Mouse (Mus musculus) liver, adult 2 months (tissue): ENCODE results near the gene Adamtsl2. TPM values are rescaled to one million over a fixed set of nuclear protein-coding genes. Genes with fewer than 3 reads are reported as not detected.

ENCODE experiments used
- DNase-seq: peaks from one replicate; pipeline ENCODE4 v3.0.0-alpha.2; 2011; ENCODE audit warnings: low read depth, low spot score; ENCODE audit errors: extremely low read depth
- H3K27ac ChIP-seq: fragments of 200-500 bp; replicated peaks from 2 replicates; pipeline ENCODE4 v1.5.1; 2012; ENCODE audit warnings: low read depth, mild to moderate bottlenecking, control low read depth, inconsistent platforms, low read length; ENCODE audit not compliant: insufficient read depth
- H3K27me3 ChIP-seq: fragments of 200-500 bp; 2 replicates; pipeline ENCODE4 v1.6.1; 2012; ENCODE audit warnings: mild to moderate bottlenecking, moderate library complexity, low read length, inconsistent platforms; ENCODE audit not compliant: control insufficient read depth, insufficient read depth
- H3K36me3 ChIP-seq: fragments of 200-500 bp; 2 replicates; pipeline ENCODE4 v1.6.1; 2012; ENCODE audit warnings: low read length, inconsistent platforms; ENCODE audit not compliant: control insufficient read depth, insufficient read depth
- H3K4me1 ChIP-seq: fragments of 200-500 bp; 2 replicates; pipeline ENCODE4 v1.6.1; 2011; ENCODE audit warnings: low read length; ENCODE audit not compliant: control insufficient read depth, insufficient read depth
- H3K4me3 ChIP-seq: fragments of 200-500 bp; 2 replicates; pipeline ENCODE4 v1.5.1; 2011; ENCODE audit warnings: low read depth, mild to moderate bottlenecking, control low read depth, low read length, moderate library complexity; ENCODE audit not compliant: insufficient read depth
- H3K79me2 ChIP-seq: fragments of 200-500 bp; 2 replicates; pipeline ENCODE4 v1.6.1; 2012; ENCODE audit warnings: inconsistent platforms, mild to moderate bottlenecking, low read length, moderate library complexity; ENCODE audit not compliant: control insufficient read depth, insufficient read depth
- H3K9ac ChIP-seq: fragments of 200-500 bp; 2 replicates; pipeline ENCODE4 v1.6.1; 2012; ENCODE audit warnings: low read depth, mild to moderate bottlenecking, control low read depth, inconsistent platforms, low read length
- CTCF ChIP-seq: fragments of 200-500 bp; IDR thresholded peaks from 2 replicates; pipeline ENCODE4 v1.5.1; 2011; ENCODE audit warnings: low read depth, low read length, control low read depth
- POLR2A ChIP-seq: fragments of 200-500 bp; IDR thresholded peaks from 2 replicates; pipeline ENCODE4 v1.6.1; 2011; ENCODE audit warnings: low read length, control low read depth; ENCODE audit not compliant: insufficient read depth; ENCODE audit errors: extremely low read depth
- WGBS: fragments of 180-500 bp; shearing (Covaris S2); methylation state at CpG from one replicate; pipeline ENCODE4 v1.1.7; 2018; 5-methylcytosine and 5-hydroxymethylcytosine counted together
- polyA plus RNA-seq: library from polyadenylated mRNA; depleted of rRNA; stranded (reverse); fragments of >200 nt; gene quantifications from 2 replicates; pipeline ENCODE4 v1.2.3, GENCODE M21; 2012
- total RNA-seq: library from RNA; depleted of rRNA; stranded (reverse); fragments of >200 nt; gene quantifications from 2 replicates; pipeline ENCODE4 v1.2.3, GENCODE M21; 2014

The Adamtsl2 gene
- total and polyA plus RNA-seq, 2 experiments = 3.5 to 4.4 TPM

- Histone ChIP-seq H3K4me3 (no peak overlapping the region), H3K9ac (no peak overlapping the region), H3K4me1 (no peaks in the 10 kb centered on the region), H3K27me3 (no peaks in the 10 kb centered on the region), H3K36me3 (no peaks in the 10 kb centered on the region), H3K79me2 (no peaks in the 10 kb centered on the region), H3K27ac (no peak overlapping the region)
- TF ChIP-seq CTCF (no peak), POLR2A (no peak)
- WGBS = 68% methylated on average over 8 of the region's 8 CpGs
- DNase-seq = no peak
These were observed 41.1 kb downstream of the Adamtsl2 start for GRCm38 (mm10) chr2:27120241-27120641.

- Histone ChIP-seq H3K27me3 (no peaks in the 10 kb centered on the region), H3K4me3 (no peak overlapping the region), H3K36me3 (no peaks in the 10 kb centered on the region), H3K9ac (no peak overlapping the region), H3K4me1 (0 out of 2 replicates have a peak, but pooled peaks cover 1% of the 10 kb centered on the region), H3K79me2 (no peaks in the 10 kb centered on the region), H3K27ac (no peak overlapping the region)
- DNase-seq = no peak
- TF ChIP-seq POLR2A (no peak), CTCF (no peak)
- 51% methylated on average over 9 of the region's 9 CpGs for WGBS
These were observed 42.6 kb downstream of the Adamtsl2 start for GRCm38 (mm10) chr2:27121626-27122355.

- Histone ChIP-seq H3K9ac (no peak overlapping the region), H3K79me2 (no peaks in the 10 kb centered on the region), H3K36me3 (no peaks in the 10 kb centered on the region), H3K4me1 (0 out of 2 replicates have a peak, but pooled peaks cover 1% of the 10 kb centered on the region), H3K27me3 (no peaks in the 10 kb centered on the region), H3K27ac (no peak overlapping the region), H3K4me3 (no peak overlapping the region)
- no peak for DNase-seq
- 88% methylated on average over 9 of the region's 9 CpGs for WGBS
- no peak for TF ChIP-seq CTCF
- no peak for TF ChIP-seq POLR2A
These were observed 43.4 kb downstream of the Adamtsl2 start for GRCm38 (mm10) chr2:27122578-27122977.

- Histone ChIP-seq H3K36me3 (no peaks in the 10 kb centered on the region), H3K4me1 (0 out of 2 replicates have a peak, but pooled peaks cover 1% of the 10 kb centered on the region), H3K9ac (no peak overlapping the region), H3K27ac (no peak overlapping the region), H3K4me3 (no peak overlapping the region), H3K79me2 (no peaks in the 10 kb centered on the region), H3K27me3 (no peaks in the 10 kb centered on the region)
- no peak for DNase-seq
- TF ChIP-seq CTCF (no peak), POLR2A (no peak)
- WGBS = 92% methylated on average over 4 of the region's 4 CpGs
These were observed 43.9 kb downstream of the Adamtsl2 start for GRCm38 (mm10) chr2:27123121-27123520.

GRCm38 (mm10) chr2:27125979-27126378, 46.8 kb downstream of the Adamtsl2 start:
- TF ChIP-seq POLR2A (no peak), CTCF (peak; percentile 93)
- WGBS = 31% methylated on average over 10 of the region's 10 CpGs
- H3K9ac ChIP-seq = no peak overlapping the region
- no peak overlapping the region for H3K4me3 ChIP-seq
- H3K4me1 ChIP-seq = 0 out of 2 replicates have a peak, but pooled peaks cover 1% of the 10 kb centered on the region
- no peaks in the 10 kb centered on the region for H3K36me3 ChIP-seq
- H3K27me3 ChIP-seq = no peaks in the 10 kb centered on the region
- DNase-seq = peak; percentile 21
- no peak overlapping the region for H3K27ac ChIP-seq
- no peaks in the 10 kb centered on the region for H3K79me2 ChIP-seq

GRCm38 (mm10) chr2:27126496-27126895, 47.3 kb downstream of the Adamtsl2 start:
- Histone ChIP-seq H3K27me3 (no peaks in the 10 kb centered on the region), H3K4me1 (0 out of 2 replicates have a peak, but pooled peaks cover 1% of the 10 kb centered on the region), H3K4me3 (no peak overlapping the region), H3K79me2 (no peaks in the 10 kb centered on the region), H3K27ac (no peak overlapping the region), H3K9ac (no peak overlapping the region), H3K36me3 (no peaks in the 10 kb centered on the region)
- TF ChIP-seq POLR2A (no peak), CTCF (no peak)
- WGBS = 68% methylated on average over 4 of the region's 4 CpGs
- DNase-seq = no peak
